Mouse (Mus musculus) cerebellum, adult 2 months (tissue): ENCODE measurements around the gene D5Ertd579e.

Source experiments
- CTCF ChIP-seq: fragments of 200-500 bp; IDR thresholded peaks from 2 replicates; pipeline ENCODE4 v1.5.1; 2011; ENCODE audit warnings: low read depth, mild to moderate bottlenecking, control low read depth, low read length, moderate library complexity, borderline replicate concordance; ENCODE audit not compliant: insufficient read depth
- POLR2A ChIP-seq: fragments of 200-500 bp; IDR thresholded peaks from 2 replicates; pipeline ENCODE4 v1.6.1; 2011; ENCODE audit warnings: low read length, control low read depth, borderline replicate concordance; ENCODE audit not compliant: insufficient read depth

GRCm38 (mm10) chr5:36554496-36554895 is 141.3 kb downstream of the D5Ertd579e start:
- no peak for TF ChIP-seq CTCF
- no peak for TF ChIP-seq POLR2A
